Mouse (Mus musculus) gastrocnemius, adult 8-10 months (tissue): ENCODE data around the gene Bahd1. TPM values are rescaled to one million over a fixed set of nuclear protein-coding genes. Genes with fewer than 3 reads are reported as not detected.

Experiments used
- DNase-seq, 2 experiments: peaks; one replicate each; pipeline ENCODE4 v3.0.0; 2022; ENCODE audit warnings: low spot score in 2 of 2
- total RNA-seq, 4 experiments: library from RNA; stranded (reverse); gene quantifications; 2 replicates each; pipeline ENCODE4 v1.2.4; 2022

The Bahd1 gene
- total RNA-seq, 4 experiments from 2014 or later = 4.6 to 7.1 (median 5.2) TPM

DNA sequence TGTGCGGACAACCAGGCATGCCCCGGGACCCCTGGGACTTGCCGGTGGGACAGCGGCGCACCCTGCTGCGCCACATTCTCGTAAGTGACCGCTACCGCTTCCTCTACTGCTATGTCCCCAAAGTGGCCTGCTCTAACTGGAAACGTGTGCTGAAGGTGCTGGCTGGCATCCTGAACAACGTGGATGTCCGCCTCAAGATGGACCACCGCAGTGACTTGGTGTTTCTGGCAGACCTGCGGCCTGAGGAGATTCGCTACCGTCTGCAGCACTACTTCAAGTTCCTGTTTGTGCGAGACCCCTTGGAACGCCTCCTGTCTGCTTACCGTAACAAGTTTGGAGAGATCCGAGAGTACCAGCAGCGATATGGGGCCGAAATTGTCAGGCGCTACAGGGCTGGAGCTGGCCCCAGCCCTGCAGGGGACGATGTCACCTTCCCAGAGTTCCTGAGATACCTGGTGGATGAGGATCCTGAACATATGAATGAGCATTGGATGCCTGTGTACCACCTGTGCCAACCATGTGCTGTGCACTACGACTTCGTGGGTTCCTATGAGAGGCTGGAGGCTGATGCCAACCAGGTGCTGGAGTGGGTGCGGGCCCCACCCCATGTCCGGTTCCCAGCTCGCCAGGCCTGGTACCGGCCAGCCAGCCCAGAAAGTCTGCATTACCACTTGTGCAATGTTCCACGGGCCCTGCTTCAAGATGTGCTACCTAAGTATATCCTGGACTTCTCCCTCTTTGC, 27.0 kb downstream of the Bahd1 start:
- DNase-seq = no peak

DNA sequence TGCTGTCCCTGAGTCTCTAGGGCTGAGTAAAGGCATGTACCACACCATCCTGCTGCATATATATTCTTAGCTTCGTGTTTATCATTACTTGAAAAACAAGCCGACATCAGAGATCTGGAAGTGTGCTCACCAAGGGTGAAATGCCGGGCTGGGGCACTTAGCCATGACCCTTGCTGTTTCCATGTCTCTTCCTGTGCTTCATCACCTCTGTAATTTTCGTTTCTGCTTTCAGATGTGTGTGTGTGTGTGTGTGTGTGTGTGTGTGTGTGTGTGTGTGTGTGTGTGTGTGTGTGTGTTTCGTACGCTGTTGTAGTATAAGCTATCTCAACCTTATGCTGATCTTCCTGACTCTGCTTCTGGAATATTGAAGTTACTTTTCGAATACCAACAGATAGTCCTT, 41.2 kb downstream of the Bahd1 start:
- no peak for DNase-seq

DNA sequence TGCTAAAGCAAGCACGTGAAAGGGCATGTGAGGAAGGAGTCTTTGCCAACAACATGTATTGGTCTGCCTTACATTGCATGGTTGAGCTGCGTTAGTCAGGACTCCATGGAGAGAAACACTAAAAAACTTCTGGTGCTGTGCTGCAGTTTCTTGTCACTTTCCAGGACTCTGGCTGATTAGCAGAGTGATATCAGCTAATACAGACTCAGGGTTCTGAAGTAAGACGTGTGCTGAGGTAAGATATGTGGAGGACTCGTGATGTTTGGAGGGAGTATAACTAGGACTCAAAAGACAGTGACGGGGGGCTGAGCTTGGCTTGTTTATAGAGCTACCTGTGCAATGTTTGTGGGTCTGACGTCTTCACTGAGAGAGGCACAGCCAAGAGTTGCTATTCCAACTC, 43.1 kb downstream of the Bahd1 start:
- no peak for DNase-seq

DNA sequence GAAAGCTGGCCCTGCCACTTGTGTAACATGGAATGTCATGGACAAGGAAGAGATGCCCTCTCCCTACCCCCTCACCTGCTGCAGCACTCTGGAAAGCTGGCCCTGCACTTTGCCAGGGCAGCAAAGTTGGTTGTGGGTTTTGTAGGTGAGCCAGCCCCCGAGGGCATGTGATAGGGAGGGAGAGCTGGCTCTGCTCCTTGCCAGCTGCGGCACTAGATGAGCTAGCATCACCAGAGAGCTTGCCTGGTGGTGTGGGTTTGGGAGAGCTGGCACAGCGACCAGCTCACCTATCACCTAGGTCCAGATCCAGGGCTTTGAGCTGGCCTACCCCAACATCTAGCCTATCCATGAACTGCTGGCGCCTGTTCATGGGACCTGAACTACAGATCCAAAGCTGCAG, 48.6 kb downstream of the Bahd1 start:
- no peak for DNase-seq

DNA sequence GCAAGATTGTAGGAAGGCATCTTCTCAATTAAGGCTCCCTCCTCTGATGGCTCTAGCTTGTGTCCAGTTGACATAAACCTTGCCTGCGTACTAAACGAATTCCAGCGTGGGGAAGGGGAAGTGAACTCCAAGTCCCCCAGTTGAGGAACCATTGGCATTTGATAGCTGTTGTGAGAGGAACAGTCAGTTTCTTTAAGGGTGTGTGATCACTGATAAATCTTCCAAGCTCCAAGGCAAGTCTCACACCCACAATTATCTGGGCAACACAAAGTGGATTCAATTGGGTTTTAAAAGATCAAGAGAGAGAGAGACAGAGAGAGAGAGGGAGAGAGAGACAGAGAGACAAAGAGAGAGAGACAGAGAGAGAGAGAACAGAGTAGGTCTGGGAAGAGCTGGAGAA, 49.5 kb downstream of the Bahd1 start:
- no peak for DNase-seq

DNA sequence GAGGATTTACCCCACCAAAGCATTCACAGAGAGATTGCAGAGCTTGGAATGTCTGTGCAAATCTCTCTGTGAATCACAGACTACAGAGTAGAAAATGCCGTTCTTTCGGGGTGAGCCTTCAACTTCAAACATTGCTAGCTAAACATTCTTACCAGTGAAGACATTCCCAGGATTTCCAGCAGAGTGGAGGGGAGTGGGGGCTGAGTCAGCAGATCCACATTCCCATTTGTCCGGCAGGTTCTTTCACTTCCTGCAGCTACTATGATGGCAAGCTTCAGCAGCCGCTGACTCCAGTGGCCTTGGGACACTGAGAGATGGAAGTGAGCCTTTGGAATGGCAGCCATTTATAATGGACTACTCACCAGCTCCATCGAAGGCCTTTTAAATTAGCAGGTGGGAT, 56.3 kb downstream of the Bahd1 start:
- DNase-seq = no peak

DNA sequence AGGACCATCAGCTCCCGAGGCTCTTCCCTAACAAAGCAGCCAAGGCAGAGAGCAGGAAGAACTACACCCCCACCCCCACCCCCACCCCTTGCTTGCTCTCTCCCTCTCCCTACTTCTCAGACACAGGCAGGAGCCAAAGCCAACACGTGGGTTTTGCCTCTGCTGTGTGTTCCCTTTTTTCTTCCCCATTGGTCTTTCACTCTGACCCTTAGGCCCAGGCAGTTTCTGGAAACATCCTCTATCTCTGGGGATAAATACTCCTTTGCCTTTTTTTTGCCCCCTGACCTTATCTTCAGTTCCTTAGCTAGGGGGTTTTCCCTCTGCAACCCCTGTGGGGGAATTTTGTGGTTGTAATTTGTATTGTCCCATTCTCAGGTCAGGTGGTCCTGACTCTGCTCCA, 59.5 kb downstream of the Bahd1 start:
- DNase-seq = no peak

DNA sequence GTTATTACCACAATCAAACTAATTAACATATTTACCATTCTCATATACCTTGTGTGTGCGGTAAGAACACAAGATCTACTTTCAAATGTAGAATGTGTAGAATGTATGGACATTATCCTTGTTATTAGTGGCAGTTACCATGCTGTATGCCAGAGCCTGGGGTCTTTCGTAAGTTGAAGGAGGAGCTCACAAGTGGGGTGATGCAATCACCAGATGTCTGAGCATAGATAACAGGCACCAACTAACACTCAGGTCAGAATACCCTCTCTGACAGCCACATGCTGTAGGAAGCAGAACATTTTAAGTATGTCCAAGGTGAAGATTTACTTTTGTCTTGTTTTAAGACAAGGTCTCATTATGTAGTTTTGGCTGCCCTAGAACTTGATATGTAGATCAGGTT, 60.2 kb downstream of the Bahd1 start:
- DNase-seq = no peak

DNA sequence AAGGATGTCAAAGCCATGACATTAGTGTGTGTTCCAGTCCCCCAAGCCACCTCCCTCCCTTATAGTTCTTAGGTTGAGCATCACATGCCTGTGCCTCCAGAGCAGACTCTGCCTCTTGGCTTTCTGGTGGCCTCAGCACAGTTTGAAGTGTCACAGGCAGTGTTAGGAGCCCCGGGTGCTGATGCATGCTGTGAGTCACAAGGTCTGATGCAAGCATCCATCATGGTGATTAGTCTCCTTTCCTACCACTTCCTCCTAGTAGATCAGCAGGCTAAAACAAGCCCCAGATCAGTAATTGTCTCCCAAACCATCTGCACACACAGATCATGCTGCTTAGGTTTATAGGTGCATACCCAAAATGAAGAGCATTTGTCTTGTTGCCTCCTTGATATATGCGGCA, 61.4 kb downstream of the Bahd1 start:
- no peak for DNase-seq

DNA sequence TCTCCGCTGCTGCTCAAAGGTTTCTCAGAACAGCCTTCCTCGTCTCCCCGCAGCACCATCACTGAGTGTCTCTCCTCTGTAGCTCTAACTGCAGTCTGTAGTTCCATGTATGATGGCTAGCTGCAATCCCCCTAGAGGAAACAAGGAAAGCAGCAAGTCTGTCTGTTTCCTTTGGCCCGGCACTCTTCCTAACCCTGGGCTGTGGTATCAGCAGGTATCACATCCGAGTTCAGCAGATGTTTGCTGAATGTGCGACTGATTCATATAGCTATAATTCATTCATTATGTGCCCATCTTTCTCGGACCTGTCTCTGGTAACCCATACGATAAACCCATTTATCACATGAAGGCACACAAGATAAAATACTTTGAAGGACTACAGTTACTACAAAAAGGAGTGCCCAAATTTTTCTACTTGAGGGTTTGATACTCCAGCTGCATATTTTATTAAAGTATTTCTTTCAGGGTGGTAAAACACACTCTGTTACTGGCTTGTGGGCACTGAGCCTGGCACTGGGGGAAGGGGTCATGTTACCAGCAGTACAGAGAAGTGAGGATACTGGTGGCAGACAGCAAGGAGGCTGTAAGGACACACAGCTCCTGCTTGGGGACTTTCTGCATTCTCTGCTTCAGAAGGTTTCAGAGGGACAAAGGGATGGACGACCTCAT, 63.0 kb downstream of the Bahd1 start:
- no peak for DNase-seq

DNA sequence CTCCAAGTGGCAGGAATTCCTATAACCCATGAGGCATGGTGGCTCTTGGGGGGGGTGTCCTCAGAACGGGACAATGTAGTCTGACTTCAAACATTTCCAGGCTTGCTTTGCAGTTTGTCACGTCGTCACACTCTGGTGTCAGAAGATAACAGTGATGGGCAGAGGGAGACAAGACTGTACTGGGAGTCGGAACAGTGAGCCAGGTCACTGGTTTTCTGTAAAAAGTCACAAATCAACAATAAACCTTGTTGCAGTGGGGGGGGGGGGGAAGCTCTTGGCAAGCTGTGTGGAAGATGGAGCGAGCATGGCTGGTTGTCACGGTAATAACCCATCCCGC, 63.5 kb downstream of the Bahd1 start:
- DNase-seq = no peak

DNA sequence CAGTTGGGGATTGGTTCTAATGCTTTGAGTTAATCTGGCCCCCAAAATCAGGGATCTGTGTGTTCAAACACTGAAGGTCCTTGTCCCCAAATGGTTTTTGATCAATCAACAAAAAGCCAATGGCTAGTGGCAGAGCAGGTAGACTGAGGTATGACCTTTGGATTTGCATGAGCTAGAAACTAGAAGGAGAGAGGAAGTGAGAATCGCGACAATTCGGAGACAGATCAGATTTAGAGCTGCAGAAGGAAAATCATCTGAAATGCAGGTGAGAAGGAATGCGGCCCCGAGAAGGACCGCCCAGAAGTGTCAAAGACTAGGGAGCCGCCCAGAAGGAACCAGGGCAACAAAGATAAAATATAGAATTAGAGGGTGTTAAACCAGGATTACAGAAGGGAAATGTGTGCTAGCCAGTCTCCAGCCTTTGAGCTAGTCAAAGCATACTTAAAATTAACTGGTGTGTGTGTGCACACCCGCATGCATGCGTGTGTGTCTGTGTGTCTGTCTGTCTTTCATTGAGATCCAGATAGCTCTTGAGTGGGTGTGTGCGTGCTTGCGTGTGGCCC, 69.5 kb downstream of the Bahd1 start:
- DNase-seq = no peak

DNA sequence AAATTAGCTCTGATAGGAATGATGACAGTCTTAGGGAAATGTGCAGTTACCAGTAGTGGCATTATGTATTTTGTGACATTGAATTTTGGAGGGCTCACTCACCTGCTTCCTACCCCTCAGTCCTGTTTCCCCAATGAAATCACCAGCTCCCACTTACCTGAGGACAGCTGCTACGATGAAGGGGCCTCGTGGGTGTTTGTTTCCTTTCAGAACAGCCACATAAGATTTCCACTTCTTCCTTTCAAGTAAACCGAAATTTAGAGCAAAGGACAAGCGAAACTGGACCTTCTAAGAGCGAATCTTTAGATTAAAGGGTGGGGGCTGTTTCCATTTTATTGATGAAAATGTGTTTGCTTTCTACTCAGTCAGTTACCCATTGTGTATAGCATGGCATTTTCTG, 71.9 kb downstream of the Bahd1 start:
- DNase-seq = no peak

DNA sequence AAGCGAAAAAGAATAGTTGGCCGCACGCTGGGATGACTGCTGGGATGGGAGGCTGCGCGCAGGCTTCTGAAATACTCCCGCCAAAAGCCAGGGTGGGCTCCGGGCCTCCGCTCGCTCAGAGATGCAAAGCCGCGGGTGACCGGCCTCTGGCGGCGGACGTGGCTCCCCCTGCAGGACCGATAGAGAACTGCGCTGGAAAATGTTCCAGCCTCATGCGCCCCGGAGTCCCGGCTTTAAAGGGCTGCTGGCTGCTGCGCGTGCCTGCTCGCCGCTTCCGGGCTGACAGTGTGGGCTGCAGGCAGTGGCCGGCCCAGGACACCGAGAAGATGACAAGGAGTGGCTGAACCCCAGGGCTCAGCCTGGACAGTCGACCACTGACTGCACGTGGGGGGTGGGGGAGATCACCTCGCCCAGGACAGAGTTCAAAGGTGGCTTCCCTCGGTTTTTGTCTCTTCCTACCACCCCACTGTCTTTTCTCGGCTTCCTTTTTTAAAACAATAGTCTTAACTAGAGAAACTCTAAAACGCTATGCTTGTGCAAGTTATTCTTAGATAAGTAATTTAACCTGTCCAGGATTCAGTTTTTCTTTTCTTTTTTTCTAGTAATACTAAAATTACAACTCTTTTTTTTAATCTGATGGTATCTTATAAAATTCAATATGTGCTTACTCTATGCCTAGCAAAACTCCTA, 72.7 kb downstream of the Bahd1 start:
- DNase-seq = peak; percentile 69 to 74

Other genes starting within 250 kb of the Bahd1 start
- not detected for gene Pak6, start 237.1 kb upstream of the Bahd1 start, total RNA-seq
- not detected for gene Ankrd63, start 196.4 kb upstream of the Bahd1 start, total RNA-seq
- under 1 TPM in 3 of 4 experiments, not detected in 1; 0.15 to 0.27 (median 0.27) TPM for gene Plcb2, start 171.9 kb upstream of the Bahd1 start, total RNA-seq
- 1 to 10 TPM; 5.0 to 7.2 (median 5.2) TPM for gene Inafm2, start 154.6 kb upstream of the Bahd1 start, total RNA-seq
- gene Ccdc9b, start 137.7 kb upstream of the Bahd1 start, total RNA-seq = 10 to 100 TPM; 17.5 to 20.6 (median 18.4) TPM
- not detected for gene Phgr1, start 127.6 kb upstream of the Bahd1 start, total RNA-seq
- under 1 TPM in 2 of 4 experiments, not detected in 2; 0.10 to 0.11 TPM for gene Disp2, start 120.7 kb upstream of the Bahd1 start, total RNA-seq
- gene Knstrn, start 86.4 kb upstream of the Bahd1 start, total RNA-seq = under 1 TPM; 0.10 to 0.54 (median 0.44) TPM
- 100 to 1,000 TPM; 121 to 159 (median 140) TPM for gene Ivd, start 38.4 kb upstream of the Bahd1 start, total RNA-seq
- 1 to 10 TPM; 1.0 to 2.3 (median 1.9) TPM for gene Chst14, start 26.1 kb downstream of the Bahd1 start, total RNA-seq
- gene Ccdc32, start 129.0 kb downstream of the Bahd1 start, total RNA-seq = 1 to 10 TPM; 2.9 to 5.4 (median 4.2) TPM
- 1 to 10 TPM; 2.7 to 3.5 (median 3.3) TPM for gene Rpusd2, start 134.4 kb downstream of the Bahd1 start, total RNA-seq
- gene Knl1, start 146.7 kb downstream of the Bahd1 start, total RNA-seq = under 1 TPM in 3 of 4 experiments, not detected in 1; 0.07 to 0.36 (median 0.29) TPM
- 1 to 10 TPM in 3 of 4 experiments, under 1 TPM in 1; 0.74 to 1.8 (median 1.2) TPM for gene Rad51, start 212.4 kb downstream of the Bahd1 start, total RNA-seq